In genomic region chr7:70604471-70605174, GRCm38 (mm10) we compare ENCODE assay signal across 28 mouse cellular contexts.
DNase-seq lines count a peak whose midpoint lies in the region; ATAC-seq and TF ChIP-seq lines count a peak whose summit lies in the region.
"Had no signal": no experiment of that assay in that cellular context is flagged by ENCODE, and none has a peak within 500 bp of the region (broad histone marks: within the 10 kb centered on the region; RNA-seq: fewer than 3 reads in every experiment).

No protein-coding gene starts in this region.

- H3K4me1 ChIP-seq in liver, adult 2 months (ENCODE audit: control insufficient read depth, insufficient read depth, low read length), result no peaks in the 10 kb centered on the region
- H3K4me1 ChIP-seq in liver, embryonic 11.5 days (replicated peaks; ENCODE audit: control insufficient read depth, insufficient read depth, low read length), result no peaks in the 10 kb centered on the region
- H3K4me1 ChIP-seq in hindbrain, embryonic 14.5 days (replicated peaks; ENCODE audit: control insufficient read depth, insufficient read depth, low read length), result no peaks in the 10 kb centered on the region
- H3K4me1 ChIP-seq: embryonic facial prominence, embryonic 10.5 days; embryonic facial prominence, embryonic 13.5 days; forebrain, embryonic 12.5 days; forebrain, embryonic 15.5 days; heart, embryonic 13.5 days; hindbrain, embryonic 12.5 days; intestine, embryonic 15.5 days had no signal

- H3K9me3 ChIP-seq in liver, embryonic 11.5 days (ENCODE audit: control insufficient read depth, low read length), result no peaks in the 10 kb centered on the region
- no peaks in the 10 kb centered on the region for H3K9me3 ChIP-seq in hindbrain, embryonic 14.5 days (ENCODE audit: control insufficient read depth, low read length)
- H3K9me3 ChIP-seq: embryonic facial prominence, embryonic 10.5 days; embryonic facial prominence, embryonic 13.5 days; forebrain, embryonic 12.5 days; forebrain, embryonic 15.5 days; heart, embryonic 13.5 days; hindbrain, embryonic 12.5 days; intestine, embryonic 15.5 days had no signal

- peak overlapping the region; percentile 38 for H3K27ac ChIP-seq in gastrocnemius, adult 2 months
- H3K27ac ChIP-seq in liver, adult 2 months (replicated peaks; ENCODE audit: insufficient read depth, low read depth, low read length), result no peak overlapping the region
- no peak overlapping the region for H3K27ac ChIP-seq in liver, embryonic 11.5 days (ENCODE audit: low read depth, low read length)
- no peak overlapping the region for H3K27ac ChIP-seq in hindbrain, embryonic 14.5 days
- H3K27ac ChIP-seq: embryonic facial prominence, embryonic 10.5 days; embryonic facial prominence, embryonic 13.5 days; forebrain, embryonic 12.5 days; forebrain, embryonic 15.5 days; heart, embryonic 13.5 days; hindbrain, embryonic 12.5 days; intestine, embryonic 15.5 days had no signal

- intact Hi-C loops in gastrocnemius, adult 2 months (cut with DNase I), result no loop called here

- no peak overlapping the region for H3K4me2 ChIP-seq in liver, embryonic 11.5 days
- H3K4me2 ChIP-seq in hindbrain, embryonic 14.5 days (replicated peaks), result no peak overlapping the region
- H3K4me2 ChIP-seq: embryonic facial prominence, embryonic 13.5 days; forebrain, embryonic 12.5 days; forebrain, embryonic 15.5 days; heart, embryonic 13.5 days; hindbrain, embryonic 12.5 days; intestine, embryonic 15.5 days had no signal

- no peak for TF ChIP-seq CTCF in gastrocnemius, adult 2 months (IDR thresholded peaks at IDR 0.05)
- no peak for TF ChIP-seq CTCF in liver, adult 2 months (IDR thresholded peaks at IDR 0.05; ENCODE audit: low read depth, low read length)

- ATAC-seq in liver, embryonic 11.5 days (replicated peaks; ENCODE audit: low FRiP score), result no peak
- ATAC-seq in hindbrain, embryonic 14.5 days (ENCODE audit: low FRiP score), result no peak
- ATAC-seq: forebrain, embryonic 15.5 days; hindbrain, embryonic 16.5 days; intestine, embryonic 15.5 days had no signal

- TF ChIP-seq POLR2A in liver, adult 2 months (IDR thresholded peaks at IDR 0.05; ENCODE audit: extremely low read depth, insufficient read depth, low read length), result no peak

- WGBS in liver, adult 2 months, result 61% methylated on average over 5 of the region's 5 CpGs
- WGBS in liver, embryonic 11.5 days, result 79% methylated on average over 5 of the region's 5 CpGs
- 89% methylated on average over 5 of the region's 5 CpGs for WGBS in hindbrain, embryonic 14.5 days

- peak; percentile 35 for DNase-seq in gastrocnemius, adult 2 months
- DNase-seq in gastrocnemius, postnatal 4 days (ENCODE audit: low spot score in 2 of 2), result no peak
- peak; percentile 60 for DNase-seq in liver, adult 2 months (ENCODE audit: extremely low read depth, low read depth, low spot score)
- DNase-seq in liver, embryonic 11.5 days (ENCODE audit: low spot score), result no peak
- DNase-seq in adipocyte (ENCODE audit: low spot score), result peak; percentile 33
- DNase-seq in retina, postnatal 1 day, result no peak
- no peak for DNase-seq in hindbrain, embryonic 14.5 days (ENCODE audit: low spot score)
- DNase-seq: adrenal gland, adult 2 months; adrenal gland, postnatal 14 days; B cell, adult 2 months; cerebellum, adult 11 months; cerebellum, adult 2 months; cerebellum, adult 9-11 months; cerebellum, postnatal 25 days; embryo, embryonic 11 days; gastrocnemius, postnatal 14 days; heart, postnatal 14 days; kidney, adult 11 months had no signal

- H3K79me2 ChIP-seq in liver, adult 2 months (ENCODE audit: control insufficient read depth, insufficient read depth, low read length), result no peaks in the 10 kb centered on the region; the same call in 1 of the 2 replicates

- no peak overlapping the region for H3K9ac ChIP-seq in liver, adult 2 months (ENCODE audit: low read depth, low read length)
- H3K9ac ChIP-seq in liver, embryonic 11.5 days (ENCODE audit: low read depth, low read length), result no peak overlapping the region
- H3K9ac ChIP-seq in hindbrain, embryonic 14.5 days, result no peak overlapping the region
- H3K9ac ChIP-seq: embryonic facial prominence, embryonic 13.5 days; forebrain, embryonic 12.5 days; forebrain, embryonic 15.5 days; heart, embryonic 13.5 days; hindbrain, embryonic 12.5 days; intestine, embryonic 15.5 days had no signal

- no peaks in the 10 kb centered on the region for H3K27me3 ChIP-seq in liver, adult 2 months (ENCODE audit: control insufficient read depth, insufficient read depth, low read length)
- H3K27me3 ChIP-seq in liver, embryonic 11.5 days (replicated peaks; ENCODE audit: control insufficient read depth, insufficient read depth, low read length), result no peaks in the 10 kb centered on the region
- H3K27me3 ChIP-seq in hindbrain, embryonic 14.5 days (ENCODE audit: control insufficient read depth, insufficient read depth, low read length), result no peaks in the 10 kb centered on the region
- H3K27me3 ChIP-seq: CH12.LX; embryonic facial prominence, embryonic 13.5 days; forebrain, embryonic 12.5 days; forebrain, embryonic 15.5 days; heart, embryonic 13.5 days; hindbrain, embryonic 12.5 days; intestine, embryonic 15.5 days had no signal

- no peaks in the 10 kb centered on the region for H3K36me3 ChIP-seq in liver, adult 2 months (ENCODE audit: control insufficient read depth, insufficient read depth, low read length)
- no peaks in the 10 kb centered on the region for H3K36me3 ChIP-seq in liver, embryonic 11.5 days (ENCODE audit: control insufficient read depth, insufficient read depth, low read length)
- no peaks in the 10 kb centered on the region for H3K36me3 ChIP-seq in hindbrain, embryonic 14.5 days (replicated peaks; ENCODE audit: control insufficient read depth, insufficient read depth)
- H3K36me3 ChIP-seq: embryonic facial prominence, embryonic 10.5 days; embryonic facial prominence, embryonic 13.5 days; forebrain, embryonic 12.5 days; forebrain, embryonic 15.5 days; heart, embryonic 13.5 days; hindbrain, embryonic 12.5 days; intestine, embryonic 15.5 days had no signal

- H3K4me3 ChIP-seq in gastrocnemius, adult 2 months, result no peak overlapping the region
- no peak overlapping the region for H3K4me3 ChIP-seq in liver, adult 2 months (ENCODE audit: insufficient read depth, low read depth, low read length)
- no peak overlapping the region for H3K4me3 ChIP-seq in liver, embryonic 11.5 days (ENCODE audit: low read depth, low read length)
- no peak overlapping the region for H3K4me3 ChIP-seq in hindbrain, embryonic 14.5 days (replicated peaks; ENCODE audit: low read length)
- H3K4me3 ChIP-seq: embryonic facial prominence, embryonic 10.5 days; embryonic facial prominence, embryonic 13.5 days; erythroblast, embryonic 14.5 days; forebrain, embryonic 12.5 days; forebrain, embryonic 15.5 days; heart, embryonic 13.5 days; hindbrain, embryonic 12.5 days; intestine, embryonic 15.5 days had no signal

Comparison
In these comparisons a context has a peak if more than half of its experiments do, and no peak if none do; other contexts are left out.
1. DNase-seq: peak in gastrocnemius, adult 2 months (single experiment), liver, adult 2 months (single experiment) and adipocyte (single experiment); none in gastrocnemius, postnatal 4 days (0 of 2), liver, embryonic 11.5 days (single experiment), retina, postnatal 1 day (single experiment) and hindbrain, embryonic 14.5 days (single experiment).